Mouse (Mus musculus) heart, embryonic 14.5 days (tissue): ENCODE measurements around the gene Spata31d1b. TPM values are rescaled to one million over a fixed set of nuclear protein-coding genes. Genes with fewer than 3 reads are reported as not detected.
"Not testable (repeated sequence)": the region's sequence is repeated elsewhere in the genome, so short reads cannot be mapped to it uniquely, and the experiment has no call there.

Experiments used
- ATAC-seq: fragments of 200-750 bp; cut with Nextera tagmentation; 2 replicates; pipeline ENCODE4 v1.8.0; 2017; ENCODE audit warnings: low read depth, moderate TSS enrichment; ENCODE audit not compliant: insufficient number of reproducible peaks, insufficient read depth, low FRiP score
- H3K27ac ChIP-seq, 2 experiments: fragments of 200-500 bp in 1 of 2; fragments of 300-500 bp in 1 of 2; sonication (generic) in 1 of 2; replicated peaks in 1 of 2; 2 replicates each; pipeline ENCODE4 v1.5.1; 2012 to 2014; ENCODE audit warnings: low read depth in 2 of 2, low read length in 2 of 2, control low read depth in 1 of 2, mild to moderate bottlenecking in 1 of 2, mixed read lengths in 1 of 2; ENCODE audit not compliant: control insufficient read depth in 1 of 2, insufficient read depth in 1 of 2
- H3K27me3 ChIP-seq: fragments of 300-500 bp; sonication (generic); 2 replicates; pipeline ENCODE4 v1.6.1; 2014; ENCODE audit warnings: mild to moderate bottlenecking, low read length, control low read depth; ENCODE audit not compliant: control insufficient read depth, insufficient read depth
- H3K36me3 ChIP-seq: fragments of 300-500 bp; sonication (generic); 2 replicates; pipeline ENCODE4 v1.6.1; 2014; ENCODE audit warnings: mild to moderate bottlenecking, control low read depth, low read length, mixed read lengths; ENCODE audit not compliant: control insufficient read depth, insufficient read depth
- H3K4me1 ChIP-seq, 2 experiments: fragments of 200-500 bp in 1 of 2; fragments of 300-500 bp in 1 of 2; sonication (generic) in 1 of 2; 2 replicates each; pipeline ENCODE4 v1.6.1; 2012 to 2014; ENCODE audit warnings: low read length in 2 of 2, control low read depth in 1 of 2, mixed read lengths in 1 of 2; ENCODE audit not compliant: control insufficient read depth in 2 of 2, insufficient read depth in 2 of 2
- H3K4me2 ChIP-seq: fragments of 300-500 bp; sonication (generic); 2 replicates; pipeline ENCODE4 v1.6.1; 2014; ENCODE audit warnings: mild to moderate bottlenecking, low read length
- H3K4me3 ChIP-seq, 2 experiments: fragments of 200-500 bp in 1 of 2; fragments of 300-500 bp in 1 of 2; sonication (generic) in 1 of 2; 2 replicates each; pipeline ENCODE4 v1.5.1; 2012 to 2014; ENCODE audit warnings: low read length in 2 of 2, mild to moderate bottlenecking in 2 of 2, control low read depth in 1 of 2, low read depth in 1 of 2, moderate library complexity in 1 of 2; ENCODE audit not compliant: control insufficient read depth in 1 of 2, insufficient read depth in 1 of 2
- H3K9ac ChIP-seq: fragments of 300-500 bp; sonication (generic); 2 replicates; pipeline ENCODE4 v1.6.1; 2014; ENCODE audit warnings: mild to moderate bottlenecking, low read length
- H3K9me3 ChIP-seq: fragments of 300-500 bp; sonication (generic); 2 replicates; pipeline ENCODE4 v1.6.1; 2016; ENCODE audit warnings: low read length, control low read depth; ENCODE audit not compliant: control insufficient read depth
- WGBS: fragments of 180-500 bp; shearing (Covaris S2); extraction: QIAGEN DNeasy Blood & Tissue Kit; methylation state at CpG from one replicate; pipeline ENCODE4 v1.1.7; 2014; 5-methylcytosine and 5-hydroxymethylcytosine counted together
- polyA plus RNA-seq: library from polyadenylated mRNA; unstranded; fragments of >200 nt; fragmentation: Nextera tagmentation; extraction: Ambion mirVana; gene quantifications from 2 replicates; pipeline ENCODE4 v1.2.1, GENCODE M21; 2014

Spata31d1b gene
- polyA plus RNA-seq, 1 experiment from 2014 or later: not detected

DNA sequence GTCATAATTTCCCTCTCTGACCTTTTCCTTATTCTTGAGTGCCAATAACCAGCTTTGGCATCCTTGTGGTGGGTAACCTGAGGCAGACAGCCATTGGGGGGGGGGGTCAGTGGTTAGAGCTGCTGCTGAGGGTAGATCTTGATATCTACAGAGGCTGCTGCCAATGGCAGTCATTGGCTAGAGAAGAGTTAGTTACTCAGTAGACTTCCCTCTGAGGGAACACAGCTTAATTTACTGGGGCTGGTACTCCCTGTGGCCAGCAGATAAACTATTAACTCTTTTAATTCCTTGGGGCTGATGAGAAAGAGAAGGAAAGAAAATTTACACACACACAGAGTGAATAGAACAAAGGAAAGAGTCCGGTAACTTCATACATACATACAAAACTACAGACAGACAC lies 7.4 kb downstream of the Spata31d1b start:
- Histone ChIP-seq H3K9ac (no peak overlapping the region), H3K4me1 (no peaks in the 10 kb centered on the region), H3K36me3 (no peaks in the 10 kb centered on the region), H3K9me3 (no peaks in the 10 kb centered on the region), H3K4me2 (no peak overlapping the region), H3K4me3 (no peak overlapping the region), H3K27me3 (no peaks in the 10 kb centered on the region), H3K27ac (no peak overlapping the region; a peak in 1 of 4 replicates)
- ATAC-seq: no peak
- WGBS: 71% methylated on average over 1 of the region's 1 CpGs

DNA sequence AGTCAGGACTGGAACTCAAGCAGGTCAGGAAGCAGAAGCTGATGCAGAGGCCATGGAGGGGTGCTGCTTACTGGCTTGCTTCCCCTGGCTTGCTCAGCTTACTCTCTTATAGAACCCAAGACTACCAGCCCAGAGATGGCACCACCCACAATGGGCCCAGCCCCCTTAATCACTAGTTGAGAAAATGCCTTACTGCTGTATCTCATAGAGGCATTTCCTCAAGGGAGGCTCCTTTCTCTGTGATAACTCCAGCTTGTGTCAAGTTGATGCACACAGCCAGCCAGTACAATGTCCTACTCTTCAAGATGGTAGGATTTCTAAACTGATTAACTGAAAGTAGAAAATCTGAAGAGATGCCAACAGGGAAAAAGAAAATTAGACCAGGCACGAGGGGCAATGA lies 10.0 kb downstream of the Spata31d1b start:
- 71% methylated on average over 1 of the region's 1 CpGs for WGBS
- H3K36me3 ChIP-seq, H3K4me3 ChIP-seq, H3K4me1 ChIP-seq, ATAC-seq, H3K27me3 ChIP-seq, H3K4me2 ChIP-seq, H3K27ac ChIP-seq, H3K9ac ChIP-seq, H3K9me3 ChIP-seq: not testable (repeated sequence)

DNA sequence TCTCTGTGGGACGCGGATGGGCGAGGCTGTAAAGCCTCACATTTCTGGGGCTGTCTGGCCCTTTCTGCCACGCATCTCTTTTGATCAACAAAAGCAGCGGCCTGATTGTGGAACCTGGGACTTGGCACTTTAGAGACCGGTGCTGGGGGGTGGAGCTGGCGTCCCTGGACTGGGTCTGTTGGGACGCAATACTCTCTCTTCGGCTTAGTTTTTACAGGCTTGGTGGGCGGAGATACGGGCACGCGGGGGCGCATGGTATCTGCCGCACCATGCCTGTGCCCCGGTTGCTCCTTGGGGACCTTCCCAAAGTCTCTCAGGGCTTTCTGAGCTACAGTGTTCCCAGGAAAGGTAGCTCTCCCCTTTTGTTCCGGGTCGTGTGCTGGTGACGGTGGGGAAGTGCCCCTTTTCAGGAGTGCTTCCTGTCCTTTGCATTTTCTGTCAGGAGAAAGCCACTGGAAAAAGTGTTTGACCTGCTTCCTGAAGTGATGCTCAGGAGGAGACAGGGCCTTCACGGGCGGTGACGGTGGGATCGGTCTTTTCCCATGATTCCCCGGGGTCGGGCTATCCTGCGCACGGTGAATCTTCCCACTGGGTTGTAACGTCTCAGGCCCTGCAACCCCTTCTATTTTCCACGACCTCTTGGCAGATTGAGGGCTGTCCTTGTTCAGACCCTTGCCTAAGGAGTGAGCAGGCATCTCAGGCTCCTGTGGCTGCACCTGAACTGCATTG lies 14.2 kb downstream of the Spata31d1b start:
- no peak for ATAC-seq
- Histone ChIP-seq H3K27ac (no peak overlapping the region), H3K9me3 (no peaks in the 10 kb centered on the region), H3K27me3 (no peaks in the 10 kb centered on the region; the same call in none of the 2 replicates), H3K9ac (peak overlapping the region; percentile 47; the same call in 1 of the 2 replicates), H3K4me1 (peaks cover 4 to 7% of the 10 kb centered on the region in 2 experiments; a peak in 2 of 4 replicates), H3K36me3 (no peaks in the 10 kb centered on the region), H3K4me3 (peak overlapping the region; percentile 23 to 24; a peak in 3 of 4 replicates), H3K4me2 (peak overlapping the region; percentile 62)
- 19% methylated on average over 29 of the region's 29 CpGs for WGBS

DNA sequence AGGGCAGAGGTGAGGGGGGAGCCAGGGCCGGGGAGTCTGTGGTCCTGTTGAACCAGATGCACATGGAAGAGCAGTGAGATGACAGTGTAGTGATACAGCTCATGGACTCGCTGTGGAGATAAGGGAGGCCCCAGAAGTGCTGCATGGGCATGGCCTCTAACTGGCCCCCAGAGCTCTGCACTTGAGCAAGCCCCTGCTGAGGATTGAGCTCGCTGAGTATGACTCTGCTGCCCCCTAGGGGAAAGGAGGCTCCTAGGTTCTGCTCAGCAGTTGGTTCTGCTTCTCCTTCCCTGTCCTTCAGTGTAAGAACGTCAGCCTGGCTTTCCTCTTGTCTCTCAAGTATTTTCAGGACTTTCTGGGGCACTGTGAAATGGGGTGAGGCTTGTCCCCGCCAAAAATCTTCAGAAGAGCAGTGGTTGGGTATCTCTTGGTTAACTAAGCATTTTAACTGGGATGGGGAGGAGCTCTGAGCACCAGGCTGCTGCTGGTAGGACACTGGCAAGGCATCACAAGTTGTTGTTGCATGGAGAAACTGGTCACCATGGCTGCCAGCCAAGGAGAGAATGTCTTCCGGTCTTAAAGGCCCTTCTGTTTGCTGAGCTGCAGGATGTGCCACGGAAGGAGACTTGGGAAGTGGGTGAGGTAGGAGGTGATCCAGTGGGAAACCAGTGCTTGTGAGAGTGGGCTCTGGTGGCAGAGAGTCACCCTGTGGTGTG lies 16.5 kb downstream of the Spata31d1b start:
- H3K27ac ChIP-seq: no peak overlapping the region
- WGBS: 13% methylated on average over 7 of the region's 7 CpGs

DNA sequence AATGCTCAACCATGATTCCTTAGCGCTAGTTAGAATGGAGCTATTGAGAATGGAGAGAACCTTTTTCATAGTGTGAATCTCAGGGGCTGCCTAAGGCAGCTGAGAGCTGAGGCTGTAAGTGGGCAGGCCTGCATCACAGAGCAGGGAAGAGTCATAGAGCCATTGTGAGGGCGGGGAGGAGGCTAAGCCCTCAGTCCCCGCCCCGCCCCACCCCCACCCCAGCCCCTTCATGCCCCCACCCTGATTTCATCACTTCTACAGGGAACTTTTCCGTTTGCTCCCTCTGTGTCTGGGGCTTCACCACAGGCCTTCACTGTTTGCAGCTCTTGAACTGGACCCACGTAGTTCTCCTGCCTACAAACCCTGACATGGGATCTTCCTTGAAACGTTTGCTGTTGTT lies 19.6 kb downstream of the Spata31d1b start, which contains the start of gene Spata31d1d:
TSS of gene Spata31d1d (minus strand) at position 101 of the 400 bp plus-strand sequence.
- H3K36me3 ChIP-seq: no peaks in the 10 kb centered on the region
- no peak within 1 kb of the TSS for H3K9ac ChIP-seq
- H3K27ac ChIP-seq: no peak within 1 kb of the TSS
- no peak within 1 kb of the TSS for H3K4me3 ChIP-seq
- ATAC-seq: no peak
- no peak within 1 kb of the TSS for H3K4me2 ChIP-seq
- H3K27me3 ChIP-seq: no peaks in the 10 kb centered on the region; the same call in 1 of the 2 replicates
- no peaks in the 10 kb centered on the region for H3K9me3 ChIP-seq
- 28% methylated on average over 7 of the region's 7 CpGs for WGBS
- H3K4me1 ChIP-seq: peaks cover 0 to 3% of the 10 kb centered on the region in 2 experiments; a peak in 1 of 4 replicates

More for the DNA sequence above, 16.5 kb downstream of the Spata31d1b start:
- Histone ChIP-seq H3K4me2 (no peak overlapping the region), H3K4me1 (peaks cover 4 to 7% of the 10 kb centered on the region in 2 experiments; a peak in 2 of 4 replicates), H3K9me3 (no peaks in the 10 kb centered on the region), H3K27me3 (no peaks in the 10 kb centered on the region; the same call in none of the 2 replicates), H3K4me3 (no peak overlapping the region), H3K36me3 (no peaks in the 10 kb centered on the region), H3K9ac (no peak overlapping the region)
- ATAC-seq: peak; percentile 62; the same call in 1 of the 2 replicates

DNA sequence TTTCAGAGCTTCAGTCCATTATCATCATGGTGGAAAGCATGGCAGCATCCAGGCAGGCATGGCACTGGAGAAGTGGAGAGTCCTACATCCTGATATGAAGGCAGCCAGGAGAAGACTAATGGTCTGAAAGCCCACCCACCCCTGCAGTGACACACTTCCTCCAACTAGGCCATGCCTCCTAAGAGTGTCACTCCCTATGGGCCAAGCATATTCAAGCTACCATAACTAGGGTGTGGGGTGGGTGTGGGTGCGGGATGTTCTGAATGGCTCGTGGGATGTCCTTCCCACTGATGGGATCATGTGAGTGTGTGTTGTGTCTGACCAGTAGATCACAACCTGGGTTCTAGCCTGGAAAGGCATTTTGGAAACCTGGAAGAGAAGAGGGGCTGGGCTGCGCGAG lies 21.9 kb downstream of the Spata31d1b start:
- no peaks in the 10 kb centered on the region for H3K27me3 ChIP-seq
- WGBS: 75% methylated on average over 2 of the region's 4 CpGs
- H3K9ac ChIP-seq: no peak overlapping the region
- no peaks in the 10 kb centered on the region for H3K36me3 ChIP-seq
- no peaks in the 10 kb centered on the region for H3K4me1 ChIP-seq
- no peaks in the 10 kb centered on the region for H3K9me3 ChIP-seq
- no peak overlapping the region for H3K4me2 ChIP-seq
- H3K27ac ChIP-seq: no peak overlapping the region
- no peak for ATAC-seq
- no peak overlapping the region for H3K4me3 ChIP-seq

DNA sequence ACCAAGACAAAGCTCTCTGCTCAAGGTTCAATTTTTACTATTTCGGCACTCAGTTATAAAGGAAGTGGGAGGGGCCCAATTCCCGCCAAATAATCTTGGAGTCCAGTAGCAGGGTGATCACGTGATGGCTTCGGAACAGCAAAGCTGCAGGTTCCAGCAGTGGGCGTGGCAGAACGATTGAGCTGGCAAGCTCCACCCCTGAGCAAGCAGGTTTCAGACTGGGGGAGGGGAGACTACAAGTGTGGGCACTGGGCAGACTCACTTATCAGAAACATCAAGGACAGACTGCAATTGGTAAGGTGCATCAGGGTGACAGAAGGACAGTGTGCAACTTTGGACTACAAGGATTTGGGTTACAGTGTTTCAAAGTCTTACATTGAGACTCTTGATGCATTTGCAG lies 22.3 kb downstream of the Spata31d1b start:
- ATAC-seq, H3K9me3 ChIP-seq, H3K27me3 ChIP-seq, H3K4me1 ChIP-seq, H3K4me3 ChIP-seq, H3K4me2 ChIP-seq, H3K36me3 ChIP-seq, H3K27ac ChIP-seq, H3K9ac ChIP-seq: not testable (repeated sequence)
- 38% methylated on average over 6 of the region's 6 CpGs for WGBS
